Mouse (Mus musculus): Measurements from ENCODE around the gene Pm20d1.

DNA sequence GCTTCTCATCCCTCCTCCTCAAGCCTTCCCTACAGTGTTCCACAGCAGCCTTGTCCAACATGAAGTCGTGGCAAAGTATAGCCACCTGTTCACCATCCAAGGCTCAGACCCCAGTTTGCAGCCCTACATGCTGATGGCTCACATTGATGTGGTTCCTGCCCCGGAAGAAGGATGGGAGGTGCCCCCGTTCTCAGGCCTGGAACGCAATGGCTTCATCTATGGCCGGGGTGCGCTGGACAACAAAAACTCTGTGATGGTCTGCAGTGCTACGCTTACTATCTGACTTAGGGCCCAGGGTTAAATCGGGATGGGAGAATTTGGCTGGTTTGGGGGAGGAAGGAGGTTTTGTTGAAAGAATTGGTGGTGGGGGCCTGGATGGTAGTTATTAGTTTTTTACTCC is 3.9 kb downstream of the Pm20d1 start:
- no peak for TF ChIP-seq CTCF (IDR thresholded peaks at IDR 0.05)
- no peak for TF ChIP-seq POLR2A (IDR thresholded peaks at IDR 0.05; ENCODE audit: insufficient read depth, low read depth, low read length)

Data from heart, adult 2 months (tissue).